Mouse (Mus musculus): Measurements from ENCODE around the gene Kdm4a. TPM values are rescaled to one million over a fixed set of nuclear protein-coding genes. Genes with fewer than 3 reads are reported as not detected.

Gene Kdm4a
- total RNA-seq, 2 experiments from 2014 or later: 18.0 to 34.4 TPM

GRCm38 (mm10) chr4:118134485-118135365 lies 45.1 kb downstream of the Kdm4a start, which contains the start of gene St3gal3:
Gene St3gal3, minus strand, starts transcription at chr4:118134914.
- Histone ChIP-seq H3K4me3 (peak within 1 kb of the TSS; percentile 99), H3K27ac (peak within 1 kb of the TSS; percentile 94)
- peak; percentile 100 for DNase-seq
- intact Hi-C loops (cut with DNase I): loop anchor here (5.0 kb wide), 1 partner anchor 42 kb away; no protein-coding TSS in a partner anchor
- no peak for TF ChIP-seq CTCF (IDR thresholded peaks at IDR 0.05)

DNA sequence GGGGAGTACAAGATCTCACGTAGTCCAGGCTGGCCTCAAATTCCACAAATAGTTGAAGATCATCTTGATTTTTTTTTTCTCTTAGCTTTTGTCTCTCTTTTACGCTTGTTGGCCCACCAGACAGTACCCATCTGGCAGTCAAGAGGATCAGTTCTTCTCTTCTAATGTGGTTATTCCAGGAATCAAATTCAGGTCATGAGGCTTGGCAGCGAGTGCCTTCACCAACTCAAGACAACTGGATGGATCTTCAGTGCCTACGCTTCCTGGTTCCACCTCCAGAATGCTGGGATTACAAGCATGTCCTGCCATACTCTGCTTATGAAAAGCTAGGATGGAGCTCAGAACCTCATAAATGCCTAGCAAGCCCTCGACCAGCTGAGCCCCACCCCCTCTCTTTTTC lies 48.5 kb downstream of the Kdm4a start:
- Histone ChIP-seq H3K4me3 (no peak overlapping the region), H3K27ac (peak overlapping the region; percentile 48)
- intact Hi-C loops (cut with DNase I): loop anchor here (5.0 kb wide), 1 partner anchor 39 kb away; no protein-coding TSS in a partner anchor
- no peak for TF ChIP-seq CTCF (IDR thresholded peaks at IDR 0.05)
- peak; percentile 45 for DNase-seq

- DNase-seq: no peak
- no peak for TF ChIP-seq CTCF (IDR thresholded peaks at IDR 0.05)
- intact Hi-C loops (cut with DNase I): no loop called here
- H3K4me3 ChIP-seq: no peak overlapping the region
- H3K27ac ChIP-seq: no peak overlapping the region
Measured at GRCm38 (mm10) chr4:118123030-118123704, 56.7 kb downstream of the Kdm4a start.

- no peak for TF ChIP-seq CTCF (IDR thresholded peaks at IDR 0.05)
- intact Hi-C loops (cut with DNase I): no loop called here
- Histone ChIP-seq H3K4me3 (no peak overlapping the region), H3K27ac (no peak overlapping the region)
- DNase-seq: no peak
Measured at GRCm38 (mm10) chr4:118122078-118122477, 57.8 kb downstream of the Kdm4a start.

GRCm38 (mm10) chr4:118117565-118117964 lies 62.3 kb downstream of the Kdm4a start:
- H3K4me3 ChIP-seq: no peak overlapping the region
- intact Hi-C loops (cut with DNase I): no loop called here
- no peak for TF ChIP-seq CTCF (IDR thresholded peaks at IDR 0.05)
- H3K27ac ChIP-seq: no peak overlapping the region
- no peak for DNase-seq

DNA sequence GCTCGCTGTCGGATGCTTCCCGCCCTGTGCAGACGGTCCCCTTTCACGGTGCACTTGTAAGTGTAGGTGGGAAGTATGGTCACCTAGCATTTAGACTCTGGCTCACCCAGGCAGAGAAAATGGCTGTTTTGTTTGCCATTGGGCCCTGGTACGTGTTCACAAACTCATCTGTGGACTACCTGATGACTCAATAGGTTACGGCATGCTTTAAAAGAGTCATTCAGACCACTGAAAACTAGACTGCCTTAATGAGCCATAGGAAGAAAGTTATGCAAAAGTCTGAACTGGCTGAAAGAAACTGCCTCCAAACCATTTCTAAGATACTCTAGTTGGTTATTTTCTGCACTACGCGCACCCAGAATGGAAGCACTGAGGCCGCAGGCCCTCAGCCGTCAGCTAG lies 63.7 kb downstream of the Kdm4a start:
- TF ChIP-seq CTCF (IDR thresholded peaks at IDR 0.05): no peak
- H3K27ac ChIP-seq: no peak overlapping the region
- H3K4me3 ChIP-seq: no peak overlapping the region
- intact Hi-C loops (cut with DNase I): no loop called here
- DNase-seq: no peak

DNA sequence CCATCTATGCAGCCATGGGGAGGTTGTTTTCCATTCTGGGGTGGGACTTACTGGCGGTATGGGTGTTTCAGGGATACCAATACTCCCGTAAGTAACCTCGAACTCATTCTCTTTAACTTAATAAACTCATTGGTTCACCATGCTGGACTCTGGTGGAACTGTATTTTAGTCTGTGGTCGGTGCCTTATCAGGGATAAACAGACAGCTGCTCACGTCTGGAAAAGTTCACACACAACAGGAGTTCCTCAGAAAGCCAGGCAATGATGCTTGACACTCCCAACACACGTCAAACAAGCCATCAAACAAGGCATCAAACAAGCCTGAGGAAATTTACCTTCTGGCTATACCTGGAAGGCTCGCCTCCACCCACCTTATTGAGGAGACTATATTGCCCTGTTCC lies 64.7 kb downstream of the Kdm4a start:
- DNase-seq: no peak
- no peak overlapping the region for H3K4me3 ChIP-seq
- intact Hi-C loops (cut with DNase I): no loop called here
- TF ChIP-seq CTCF (IDR thresholded peaks at IDR 0.05): no peak
- H3K27ac ChIP-seq: no peak overlapping the region

DNA sequence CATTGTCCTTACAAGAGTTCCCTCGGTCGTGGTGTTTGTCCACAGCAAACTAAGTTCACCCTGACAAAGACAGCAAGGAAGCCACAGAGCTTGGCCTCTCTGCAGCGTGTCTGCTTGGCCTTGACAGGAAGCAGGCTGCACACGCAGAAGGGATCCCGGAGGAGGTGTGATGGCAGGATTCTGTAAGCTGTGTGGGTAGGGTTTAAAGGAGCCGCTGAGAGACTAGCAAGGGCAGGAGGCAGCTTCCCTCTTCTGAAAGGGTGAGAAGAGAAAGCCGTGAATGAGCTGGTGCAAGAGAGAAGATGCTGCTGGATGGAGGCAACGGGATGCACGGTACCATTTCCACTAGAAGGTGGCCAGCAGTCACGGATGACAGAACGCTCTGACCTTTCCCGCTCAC lies 67.2 kb downstream of the Kdm4a start:
- no peak overlapping the region for H3K4me3 ChIP-seq
- intact Hi-C loops (cut with DNase I): no loop called here
- TF ChIP-seq CTCF (IDR thresholded peaks at IDR 0.05): no peak
- H3K27ac ChIP-seq: no peak overlapping the region
- no peak for DNase-seq

- H3K4me3 ChIP-seq: no peak overlapping the region
- no peak for TF ChIP-seq CTCF (IDR thresholded peaks at IDR 0.05)
- intact Hi-C loops (cut with DNase I): no loop called here
- no peak for DNase-seq
- H3K27ac ChIP-seq: no peak overlapping the region
Measured at GRCm38 (mm10) chr4:118109649-118110048, 70.2 kb downstream of the Kdm4a start.

DNA sequence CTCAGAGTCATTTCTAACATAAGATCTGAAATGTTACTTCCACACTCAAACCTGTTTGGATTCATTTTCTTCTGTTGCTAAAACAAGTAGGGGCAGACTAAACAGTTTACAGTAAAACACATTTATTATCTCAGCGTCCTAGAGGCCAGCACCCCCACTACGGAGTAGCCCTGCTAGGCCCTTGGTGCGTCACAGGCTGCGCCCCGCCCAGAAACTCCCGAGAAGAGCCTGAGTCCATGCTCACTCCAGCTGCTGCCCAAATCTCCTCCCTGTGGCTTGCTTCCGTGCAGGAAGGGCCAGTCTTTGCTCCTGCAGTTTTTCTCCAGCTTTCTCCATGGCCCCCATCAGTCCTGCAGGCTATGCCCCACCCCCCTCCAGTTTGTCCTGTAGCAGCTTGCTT lies 71.1 kb downstream of the Kdm4a start:
- TF ChIP-seq CTCF (IDR thresholded peaks at IDR 0.05): no peak
- no peak overlapping the region for H3K4me3 ChIP-seq
- H3K27ac ChIP-seq: no peak overlapping the region
- intact Hi-C loops (cut with DNase I): no loop called here
- DNase-seq: peak; percentile 56

DNA sequence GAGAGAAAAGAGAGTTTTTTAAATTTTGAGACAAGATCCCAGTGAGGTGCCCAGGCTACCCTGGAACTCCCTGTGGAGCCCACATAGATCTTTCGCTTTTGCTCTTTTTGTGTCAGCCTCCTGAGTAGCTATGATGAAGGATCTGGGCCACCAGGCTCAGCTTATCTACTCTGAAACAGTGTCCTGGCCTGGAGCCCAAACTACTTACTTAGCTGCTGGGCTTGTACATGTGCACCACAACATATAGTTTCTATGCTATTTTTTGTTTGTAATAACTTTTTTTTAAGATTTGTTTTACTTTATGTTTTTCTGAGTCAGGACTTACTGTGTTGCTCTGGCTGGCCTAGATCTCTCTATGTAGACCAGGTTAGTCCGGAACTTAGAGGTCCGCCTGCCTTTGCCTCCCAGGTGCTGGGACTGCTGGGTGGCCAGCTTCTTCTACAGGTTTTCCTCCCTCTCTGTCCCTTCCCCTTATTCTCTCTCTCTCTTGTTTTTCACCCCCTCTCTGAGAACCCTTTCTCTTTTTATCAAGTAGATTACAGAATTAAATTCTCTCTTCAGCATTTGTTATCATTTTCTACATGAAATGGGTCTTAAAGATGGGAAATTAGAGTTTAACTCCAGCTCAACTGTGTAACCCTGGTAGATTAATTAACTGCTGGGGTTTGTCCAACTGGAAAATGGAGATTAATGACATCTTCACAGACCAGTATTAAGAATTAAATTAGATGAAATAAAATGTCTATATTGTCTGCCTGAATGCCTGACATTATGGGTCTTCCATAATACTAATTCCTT lies 74.4 kb downstream of the Kdm4a start:
- DNase-seq: no peak
- intact Hi-C loops (cut with DNase I): no loop called here

DNA sequence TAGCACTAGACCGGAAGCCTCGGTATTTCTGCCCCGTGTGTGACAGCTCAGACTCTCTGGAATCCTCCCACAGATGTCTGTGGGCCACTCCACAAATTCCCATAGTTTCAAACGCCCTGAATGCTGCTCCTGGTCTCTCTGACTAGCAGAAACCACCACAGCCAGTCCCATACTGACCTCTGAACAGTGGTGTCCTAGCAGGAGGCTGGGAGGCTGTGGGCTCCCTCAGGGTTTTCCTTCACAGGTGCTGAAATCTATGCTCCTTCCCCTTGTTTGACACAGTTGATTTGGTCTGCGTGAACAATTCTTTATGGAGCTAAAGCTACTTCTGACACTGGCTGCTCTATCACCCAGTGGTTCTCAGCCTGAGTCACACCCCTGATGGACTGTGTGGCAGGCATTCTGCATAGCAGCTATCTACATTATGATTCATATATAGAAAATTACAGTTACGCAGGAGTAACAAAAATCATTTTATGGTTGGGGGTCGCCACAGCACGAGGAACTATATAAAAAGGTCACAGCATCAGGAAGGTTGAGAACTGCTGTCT lies 76.5 kb downstream of the Kdm4a start:
- H3K27ac ChIP-seq: no peak overlapping the region
- intact Hi-C loops (cut with DNase I): no loop called here
- H3K4me3 ChIP-seq: no peak overlapping the region
- no peak for TF ChIP-seq CTCF (IDR thresholded peaks at IDR 0.05)
- no peak for DNase-seq

More for the DNA sequence above, 74.4 kb downstream of the Kdm4a start:
- TF ChIP-seq CTCF (IDR thresholded peaks at IDR 0.05): no peak
- Histone ChIP-seq H3K4me3 (no peak overlapping the region), H3K27ac (no peak overlapping the region)

All from gastrocnemius, adult 2 months (tissue).